Mouse (Mus musculus): ENCODE measurements around the gene D430042O09Rik. TPM values are rescaled to one million over a fixed set of nuclear protein-coding genes. Genes with fewer than 3 reads are reported as not detected.

D430042O09Rik gene
- polyA plus RNA-seq, 1 experiment = 13.0 TPM

DNA sequence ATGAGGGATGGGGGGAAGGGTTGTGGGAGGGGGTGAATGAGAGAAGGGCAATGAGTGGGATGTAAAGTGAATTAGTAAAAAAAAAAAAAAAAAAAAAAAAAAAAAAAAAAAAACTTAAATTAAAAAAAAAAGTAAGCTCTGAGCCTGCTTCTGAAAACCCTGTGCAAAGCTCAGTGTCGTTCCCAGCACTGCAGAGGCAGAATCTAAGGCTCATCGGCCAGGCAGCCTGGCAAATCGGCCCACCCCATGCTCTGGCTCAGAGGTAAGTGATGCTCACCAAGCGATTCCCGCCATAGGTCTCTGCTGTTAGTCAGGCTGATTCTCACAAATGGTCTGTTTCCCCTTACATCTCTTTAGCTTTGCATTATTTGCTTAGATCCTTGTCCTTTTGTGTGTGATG lies 78.4 kb downstream of the D430042O09Rik start:
- Histone ChIP-seq H3K4me3 (ENCODE audit: insufficient read depth, low read length) (no peak overlapping the region), H3K4me1 (ENCODE audit: control insufficient read depth, insufficient read depth, low read length) (no peaks in the 10 kb centered on the region; the same call in 1 of the 2 replicates), H3K27ac (ENCODE audit: insufficient read depth, low read length) (no peak overlapping the region)
- TF ChIP-seq CTCF (IDR thresholded peaks at IDR 0.05; ENCODE audit: borderline replicate concordance, insufficient read depth, low read length) = no peak
- TF ChIP-seq POLR2A (IDR thresholded peaks at IDR 0.05; ENCODE audit: low read depth, low read length) = no peak

DNA sequence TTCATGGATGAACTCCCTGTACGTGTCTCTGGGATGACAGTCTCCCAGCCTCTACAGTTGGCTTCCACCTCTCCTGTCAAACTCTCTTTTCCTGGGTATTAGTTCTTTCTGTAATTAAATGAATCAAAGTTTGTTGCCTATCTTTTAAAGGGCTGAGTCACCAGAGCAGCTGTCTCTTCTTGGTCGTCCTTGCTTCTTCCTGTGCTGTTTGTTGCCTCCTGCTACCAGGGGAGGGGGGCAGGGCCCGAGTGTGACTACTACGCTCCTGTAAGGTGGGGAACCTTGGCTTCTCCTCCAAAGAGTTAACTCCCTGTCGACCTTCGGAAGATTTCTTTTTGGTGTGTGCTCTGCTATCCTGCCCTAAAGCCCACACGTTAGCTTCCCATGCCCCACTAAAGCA lies 79.4 kb downstream of the D430042O09Rik start:
- Histone ChIP-seq H3K4me1 (ENCODE audit: control insufficient read depth, insufficient read depth, low read length) (no peaks in the 10 kb centered on the region; the same call in 1 of the 2 replicates), H3K27ac (ENCODE audit: insufficient read depth, low read length) (no peak overlapping the region), H3K4me3 (ENCODE audit: insufficient read depth, low read length) (no peak overlapping the region)
- TF ChIP-seq POLR2A (IDR thresholded peaks at IDR 0.05; ENCODE audit: low read depth, low read length) (no peak), CTCF (IDR thresholded peaks at IDR 0.05; ENCODE audit: borderline replicate concordance, insufficient read depth, low read length) (no peak)

DNA sequence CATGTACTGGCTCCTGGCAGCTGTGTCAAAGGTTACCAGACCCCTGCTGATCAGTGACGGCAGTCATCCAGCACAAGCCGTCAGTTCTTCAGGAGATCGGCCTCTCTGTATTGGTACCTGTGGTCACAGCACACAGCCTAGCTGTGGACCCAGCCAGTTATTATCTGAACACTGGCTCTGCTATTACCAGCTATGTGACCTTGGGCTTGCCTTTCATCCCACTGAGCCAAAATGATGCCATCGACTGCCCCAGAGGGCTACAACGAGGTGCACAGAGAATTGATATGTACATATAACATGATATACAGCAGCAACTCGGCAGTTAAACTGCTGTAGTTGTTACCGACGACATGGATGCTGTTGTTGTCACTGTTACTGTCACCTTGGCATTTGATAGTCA lies 82.4 kb downstream of the D430042O09Rik start:
- Histone ChIP-seq H3K27ac (ENCODE audit: insufficient read depth, low read length) (no peak overlapping the region), H3K4me1 (ENCODE audit: control insufficient read depth, insufficient read depth, low read length) (no peaks in the 10 kb centered on the region; the same call in 1 of the 2 replicates), H3K4me3 (ENCODE audit: insufficient read depth, low read length) (no peak overlapping the region)
- TF ChIP-seq POLR2A (IDR thresholded peaks at IDR 0.05; ENCODE audit: low read depth, low read length) (no peak), CTCF (IDR thresholded peaks at IDR 0.05; ENCODE audit: borderline replicate concordance, insufficient read depth, low read length) (no peak)

DNA sequence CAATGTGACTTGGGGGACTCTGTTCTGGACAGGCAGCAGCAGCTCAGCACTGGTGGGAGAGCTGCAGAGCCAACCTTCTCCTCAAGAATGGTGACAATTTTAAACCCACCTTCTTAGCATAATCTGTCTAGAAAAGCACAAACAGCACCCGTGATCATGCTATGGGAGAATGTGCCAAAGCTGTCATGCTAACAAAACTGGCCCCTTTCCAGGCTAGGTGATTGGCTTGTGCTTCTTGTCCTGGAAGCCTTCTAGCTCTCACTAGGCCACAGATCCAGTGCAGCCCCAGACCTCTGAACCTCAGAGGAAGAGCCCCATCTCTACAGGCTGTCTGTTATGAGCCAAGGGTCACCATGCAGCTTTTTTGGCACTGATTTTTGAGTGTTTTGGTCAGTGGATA lies 98.9 kb downstream of the D430042O09Rik start:
- Histone ChIP-seq H3K4me3 (ENCODE audit: insufficient read depth, low read length) (no peak overlapping the region), H3K4me1 (ENCODE audit: control insufficient read depth, insufficient read depth, low read length) (no peaks in the 10 kb centered on the region), H3K27ac (ENCODE audit: insufficient read depth, low read length) (no peak overlapping the region)
- TF ChIP-seq CTCF (IDR thresholded peaks at IDR 0.05; ENCODE audit: borderline replicate concordance, insufficient read depth, low read length) = no peak
- no peak for TF ChIP-seq POLR2A (IDR thresholded peaks at IDR 0.05; ENCODE audit: low read depth, low read length)

DNA sequence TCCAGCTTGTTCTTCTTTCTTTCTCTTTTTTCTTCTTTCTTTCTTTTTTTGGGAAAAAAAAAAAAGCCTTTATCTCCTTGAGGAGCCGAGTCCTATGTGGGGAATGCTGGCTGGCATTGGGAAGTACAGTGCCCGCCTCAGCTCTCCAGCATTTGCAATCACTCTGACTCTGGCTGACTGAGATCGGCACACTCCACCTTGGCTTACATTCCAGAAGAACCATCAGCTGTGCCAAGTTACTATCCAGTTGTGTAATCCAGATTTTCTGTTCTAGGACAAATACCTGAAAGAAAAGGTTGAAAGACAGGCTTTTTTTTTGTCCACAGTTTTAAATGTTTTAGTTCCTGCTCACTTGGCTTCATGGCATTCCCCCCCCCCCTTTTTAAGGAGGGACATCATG lies 100.5 kb downstream of the D430042O09Rik start:
- H3K4me3 ChIP-seq (ENCODE audit: insufficient read depth, low read length) = no peak overlapping the region
- no peak overlapping the region for H3K27ac ChIP-seq (ENCODE audit: insufficient read depth, low read length)
- TF ChIP-seq CTCF (IDR thresholded peaks at IDR 0.05; ENCODE audit: borderline replicate concordance, insufficient read depth, low read length) = no peak
- no peak for TF ChIP-seq POLR2A (IDR thresholded peaks at IDR 0.05; ENCODE audit: low read depth, low read length)
- H3K4me1 ChIP-seq (ENCODE audit: control insufficient read depth, insufficient read depth, low read length) = no peaks in the 10 kb centered on the region

DNA sequence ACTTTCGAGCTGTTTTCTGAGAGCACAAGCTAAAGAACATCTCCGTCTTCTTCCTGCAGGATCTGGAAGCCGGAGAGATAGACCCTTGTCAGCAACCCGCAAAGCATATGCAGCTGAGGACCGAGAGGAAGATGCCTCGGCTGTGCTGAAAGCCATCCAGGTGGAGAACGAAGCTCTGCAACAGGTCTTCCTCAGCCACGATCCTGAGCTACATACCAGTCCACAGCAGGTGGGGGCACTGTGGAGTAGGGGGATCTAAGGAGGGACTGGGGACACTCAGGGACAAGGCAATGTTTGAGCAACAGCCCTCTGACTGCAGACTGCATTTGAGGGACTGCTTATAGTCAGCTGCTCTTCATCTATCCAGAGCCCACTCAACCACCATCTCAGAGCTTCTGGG lies 105.0 kb downstream of the D430042O09Rik start:
- no peak for TF ChIP-seq CTCF (IDR thresholded peaks at IDR 0.05; ENCODE audit: borderline replicate concordance, insufficient read depth, low read length)
- no peak for TF ChIP-seq POLR2A (IDR thresholded peaks at IDR 0.05; ENCODE audit: low read depth, low read length)
- no peak overlapping the region for H3K27ac ChIP-seq (ENCODE audit: insufficient read depth, low read length)
- H3K4me3 ChIP-seq (ENCODE audit: insufficient read depth, low read length) = no peak overlapping the region
- H3K4me1 ChIP-seq (ENCODE audit: control insufficient read depth, insufficient read depth, low read length) = no peaks in the 10 kb centered on the region

DNA sequence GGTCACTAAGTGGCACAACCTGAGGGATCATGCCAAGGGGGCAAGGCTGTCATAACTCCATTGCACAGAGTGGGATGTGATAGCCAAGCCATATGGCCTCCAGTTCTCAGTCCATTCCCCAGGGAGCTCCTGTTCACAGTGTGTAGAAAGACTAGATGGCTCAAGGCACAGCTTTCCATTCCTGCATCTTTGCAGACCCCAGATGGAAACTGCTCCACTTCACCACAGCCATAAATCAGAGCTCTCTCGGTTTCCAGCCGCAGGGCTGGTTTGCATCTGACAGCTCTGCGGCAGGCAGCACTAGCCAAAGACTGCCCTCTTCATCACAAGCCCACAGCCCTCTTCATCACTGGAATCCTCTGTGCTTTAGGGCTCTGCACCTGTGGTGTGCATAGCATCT lies 108.0 kb downstream of the D430042O09Rik start:
- TF ChIP-seq POLR2A (IDR thresholded peaks at IDR 0.05; ENCODE audit: low read depth, low read length) = no peak
- no peak for TF ChIP-seq CTCF (IDR thresholded peaks at IDR 0.05; ENCODE audit: borderline replicate concordance, insufficient read depth, low read length)
- no peaks in the 10 kb centered on the region for H3K4me1 ChIP-seq (ENCODE audit: control insufficient read depth, insufficient read depth, low read length)
- no peak overlapping the region for H3K4me3 ChIP-seq (ENCODE audit: insufficient read depth, low read length)
- H3K27ac ChIP-seq (ENCODE audit: insufficient read depth, low read length) = no peak overlapping the region

DNA sequence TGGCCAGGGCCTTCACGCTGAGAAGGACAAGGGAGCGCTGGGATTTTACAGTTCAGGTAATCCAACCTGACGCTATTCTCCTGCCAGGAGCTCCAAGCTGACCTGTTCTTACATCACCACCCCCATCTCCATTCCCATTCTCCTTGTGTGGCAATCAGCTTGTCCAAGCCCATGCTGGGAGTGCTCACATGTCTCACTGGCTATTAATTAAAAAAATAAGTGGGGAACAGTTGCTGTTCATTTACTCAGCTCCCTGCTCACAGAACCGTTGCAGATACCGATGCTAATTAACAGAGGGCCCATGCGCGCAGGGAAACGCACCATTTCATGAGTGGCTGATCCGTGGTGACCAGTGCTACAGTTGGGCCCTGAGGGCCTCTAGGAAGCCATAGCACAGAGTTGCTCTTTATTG lies 110.6 kb downstream of the D430042O09Rik start:
- no peak overlapping the region for H3K4me3 ChIP-seq (ENCODE audit: insufficient read depth, low read length)
- H3K4me1 ChIP-seq (ENCODE audit: control insufficient read depth, insufficient read depth, low read length) = no peaks in the 10 kb centered on the region
- H3K27ac ChIP-seq (ENCODE audit: insufficient read depth, low read length) = no peak overlapping the region
- TF ChIP-seq POLR2A (IDR thresholded peaks at IDR 0.05; ENCODE audit: low read depth, low read length) (no peak), CTCF (IDR thresholded peaks at IDR 0.05; ENCODE audit: borderline replicate concordance, insufficient read depth, low read length) (no peak)

DNA sequence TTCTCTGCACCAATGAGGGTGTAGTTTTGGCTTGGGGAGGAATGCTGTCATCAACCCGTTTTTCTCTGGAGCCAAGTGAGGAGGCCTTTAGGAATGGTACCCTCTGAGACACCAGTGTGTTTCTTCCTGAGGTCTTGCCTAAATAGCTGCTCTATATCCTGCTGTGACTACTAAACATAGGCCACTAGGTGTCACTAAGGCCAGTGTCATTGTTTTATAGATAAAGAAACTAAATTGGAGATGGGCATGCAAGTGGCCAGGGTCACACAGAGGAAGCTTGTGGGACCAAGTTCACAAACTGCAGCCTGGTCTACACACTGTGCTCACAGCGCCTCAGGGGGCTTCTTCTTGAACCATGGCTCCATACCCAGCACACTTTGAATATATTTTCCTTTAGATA lies 112.5 kb downstream of the D430042O09Rik start:
- Histone ChIP-seq H3K27ac (ENCODE audit: insufficient read depth, low read length) (no peak overlapping the region), H3K4me3 (ENCODE audit: insufficient read depth, low read length) (no peak overlapping the region), H3K4me1 (ENCODE audit: control insufficient read depth, insufficient read depth, low read length) (no peaks in the 10 kb centered on the region)
- TF ChIP-seq CTCF (IDR thresholded peaks at IDR 0.05; ENCODE audit: borderline replicate concordance, insufficient read depth, low read length) (no peak), POLR2A (IDR thresholded peaks at IDR 0.05; ENCODE audit: low read depth, low read length) (no peak)

DNA sequence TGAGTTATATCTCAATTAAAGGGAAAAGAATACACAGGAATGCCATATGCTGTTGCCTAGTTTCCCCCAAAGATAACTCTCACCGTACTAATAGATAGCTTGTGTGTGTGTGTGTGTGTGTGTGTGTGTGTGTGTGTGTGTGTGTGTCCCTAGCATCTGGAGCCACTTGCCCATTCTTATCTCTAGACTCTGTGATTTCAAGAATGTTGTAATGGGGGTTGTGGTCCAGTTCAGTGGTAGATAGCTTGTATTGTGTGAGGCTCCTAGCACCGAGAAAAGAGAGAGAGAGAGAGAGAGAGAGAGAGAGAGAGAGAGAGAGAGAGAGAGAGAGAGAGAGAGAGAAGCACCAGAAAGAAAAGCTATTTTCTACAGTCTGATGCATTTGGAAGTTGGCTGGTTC lies 118.7 kb downstream of the D430042O09Rik start:
- Histone ChIP-seq H3K4me3 (ENCODE audit: insufficient read depth, low read length) (no peak overlapping the region), H3K27ac (ENCODE audit: insufficient read depth, low read length) (no peak overlapping the region), H3K4me1 (ENCODE audit: control insufficient read depth, insufficient read depth, low read length) (peaks cover 7% of the 10 kb centered on the region)
- no peak for TF ChIP-seq POLR2A (IDR thresholded peaks at IDR 0.05; ENCODE audit: low read depth, low read length)
- TF ChIP-seq CTCF (IDR thresholded peaks at IDR 0.05; ENCODE audit: borderline replicate concordance, insufficient read depth, low read length) = no peak

DNA sequence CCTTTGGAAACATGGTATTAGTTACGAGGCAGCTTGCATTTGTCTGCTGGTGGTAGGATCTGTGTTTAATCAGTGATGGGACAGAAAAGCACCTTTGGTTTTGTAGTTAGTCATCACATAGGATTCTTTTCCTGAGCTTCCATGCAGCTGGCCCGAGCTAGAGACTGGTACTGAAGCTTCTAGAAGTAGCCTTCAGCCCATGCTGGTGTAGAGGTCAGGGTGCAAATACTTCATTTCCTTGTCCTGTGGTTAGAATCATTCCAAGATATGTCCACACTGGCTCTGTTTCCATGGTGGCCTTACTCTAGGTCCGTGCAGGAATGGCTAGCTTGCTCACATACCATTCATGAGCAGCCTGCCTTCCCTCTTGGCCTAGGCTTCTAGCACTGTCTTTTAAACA lies 119.2 kb downstream of the D430042O09Rik start:
- Histone ChIP-seq H3K27ac (ENCODE audit: insufficient read depth, low read length) (no peak overlapping the region), H3K4me3 (ENCODE audit: insufficient read depth, low read length) (no peak overlapping the region), H3K4me1 (ENCODE audit: control insufficient read depth, insufficient read depth, low read length) (peaks cover 7% of the 10 kb centered on the region)
- TF ChIP-seq CTCF (IDR thresholded peaks at IDR 0.05; ENCODE audit: borderline replicate concordance, insufficient read depth, low read length) = no peak
- TF ChIP-seq POLR2A (IDR thresholded peaks at IDR 0.05; ENCODE audit: low read depth, low read length) = no peak
